Mouse (Mus musculus): Measurements from ENCODE around the gene Asxl1. TPM values are rescaled to one million over a fixed set of nuclear protein-coding genes. Genes with fewer than 3 reads are reported as not detected.

Gene Asxl1
- 10 to 100 TPM; 31.1 to 39.8 (median 33.2) TPM for total RNA-seq (2022)

- DNase-seq, result peak; percentile 98
These were observed at the start of gene Asxl1 for GRCm38 (mm10) chr2:153345454-153346220. Gene Asxl1 (plus strand): TSS chr2:153345829.

- DNase-seq, result no peak
These were observed 47.9 kb upstream of the Asxl1 start for GRCm38 (mm10) chr2:153297771-153298170.

DNA sequence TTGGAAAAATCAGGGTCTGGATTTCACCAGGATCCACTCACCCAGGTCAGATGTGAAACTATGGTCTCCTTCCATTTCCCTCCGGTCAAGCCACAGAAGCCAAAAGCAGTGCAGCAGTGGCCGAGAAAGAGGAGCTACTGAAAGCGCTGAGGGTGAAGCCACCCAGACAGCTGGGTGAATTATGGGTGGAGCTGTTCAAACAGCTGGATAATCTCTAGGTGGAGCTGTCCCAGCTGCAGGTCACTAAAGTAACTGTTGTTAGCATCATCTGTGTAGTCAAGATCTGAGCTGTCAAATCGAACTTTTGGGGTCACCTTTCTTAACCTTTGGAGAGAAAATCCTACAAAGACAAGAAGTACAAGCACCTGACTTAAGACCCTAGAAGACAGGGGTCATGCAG lies 47.2 kb upstream of the Asxl1 start:
- DNase-seq, result no peak

- no peak for DNase-seq
These were observed 46.8 kb upstream of the Asxl1 start for GRCm38 (mm10) chr2:153298863-153299262.

- no peak for DNase-seq
These were observed 44.5 kb upstream of the Asxl1 start for GRCm38 (mm10) chr2:153301123-153301522.

GRCm38 (mm10) chr2:153305240-153305639 lies 40.4 kb upstream of the Asxl1 start:
- peak; percentile 87 for DNase-seq

GRCm38 (mm10) chr2:153308586-153308985 lies 37.0 kb upstream of the Asxl1 start:
- no peak for DNase-seq

DNA sequence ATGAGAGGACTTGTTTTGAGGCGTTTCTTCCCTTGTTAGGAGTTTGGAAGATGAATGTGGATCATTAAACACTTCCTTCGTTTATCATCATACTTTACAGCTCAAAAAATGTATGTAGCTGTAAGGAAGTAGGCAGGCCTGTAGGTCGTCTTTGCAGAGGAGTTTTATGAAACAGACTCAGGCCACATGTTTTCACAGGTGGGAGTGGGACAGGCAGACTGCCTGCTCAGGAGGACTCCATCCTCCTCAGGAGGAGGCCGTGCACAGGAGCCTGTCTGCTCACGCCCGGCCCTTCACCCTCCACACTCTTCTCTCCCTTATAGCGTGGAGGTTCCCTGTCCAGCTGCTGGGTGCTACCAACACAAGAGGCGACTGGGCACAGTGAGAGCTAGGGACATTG lies 36.5 kb upstream of the Asxl1 start:
- DNase-seq, result no peak

- DNase-seq, result no peak
These were observed 35.4 kb upstream of the Asxl1 start for GRCm38 (mm10) chr2:153310228-153310627.

- no peak for DNase-seq
These were observed 32.7 kb upstream of the Asxl1 start for GRCm38 (mm10) chr2:153312884-153313283.

DNA sequence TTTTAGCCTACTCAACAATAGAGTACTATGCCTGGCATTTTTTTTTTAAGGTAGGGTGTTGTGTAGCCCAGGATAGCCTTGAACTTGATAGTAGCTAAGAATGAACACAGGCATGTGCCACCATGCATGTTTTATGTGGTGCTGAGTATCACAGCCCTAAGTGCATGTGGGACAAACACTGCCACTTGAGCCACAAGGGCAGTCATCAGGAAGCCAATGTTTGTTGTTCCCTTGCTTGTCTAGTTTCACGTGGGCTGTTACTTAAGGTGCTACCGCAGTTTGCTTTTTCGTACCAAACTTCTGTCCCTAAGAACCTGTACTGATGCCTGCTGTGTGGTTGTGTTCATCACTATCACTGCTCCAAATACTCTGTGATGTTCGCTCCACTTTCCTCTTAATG lies 27.2 kb upstream of the Asxl1 start:
- no peak for DNase-seq

DNA sequence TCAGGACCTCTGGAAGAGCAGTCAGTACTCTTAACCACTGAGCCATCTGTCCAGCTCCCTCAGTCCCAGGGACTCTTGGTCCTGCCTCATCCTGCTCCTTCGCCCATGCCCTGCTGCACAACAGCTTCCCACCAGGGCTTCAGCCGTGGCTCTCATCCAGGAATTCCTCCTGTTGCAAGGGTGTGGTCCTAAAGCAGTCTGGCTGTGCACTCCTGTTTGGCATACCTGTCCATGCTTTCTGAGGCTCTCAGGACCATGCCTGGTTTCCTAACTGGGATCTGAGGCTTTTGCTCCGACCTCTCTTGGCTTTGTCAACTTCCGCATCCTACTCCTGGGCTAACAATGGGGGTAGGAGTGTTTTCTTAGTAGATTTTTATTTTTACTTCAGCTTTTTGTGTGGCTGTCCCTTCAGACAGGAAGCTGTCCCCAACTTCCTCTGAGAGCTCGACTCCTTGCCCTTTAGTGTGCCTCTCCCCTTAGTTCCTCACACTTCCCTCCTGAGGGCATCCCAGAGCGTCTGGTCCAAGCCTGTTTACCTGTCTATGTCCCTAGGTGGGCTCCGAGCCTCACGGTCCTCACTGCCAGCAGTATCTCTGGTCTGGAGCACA lies 26.5 kb upstream of the Asxl1 start:
- DNase-seq, result no peak

DNA sequence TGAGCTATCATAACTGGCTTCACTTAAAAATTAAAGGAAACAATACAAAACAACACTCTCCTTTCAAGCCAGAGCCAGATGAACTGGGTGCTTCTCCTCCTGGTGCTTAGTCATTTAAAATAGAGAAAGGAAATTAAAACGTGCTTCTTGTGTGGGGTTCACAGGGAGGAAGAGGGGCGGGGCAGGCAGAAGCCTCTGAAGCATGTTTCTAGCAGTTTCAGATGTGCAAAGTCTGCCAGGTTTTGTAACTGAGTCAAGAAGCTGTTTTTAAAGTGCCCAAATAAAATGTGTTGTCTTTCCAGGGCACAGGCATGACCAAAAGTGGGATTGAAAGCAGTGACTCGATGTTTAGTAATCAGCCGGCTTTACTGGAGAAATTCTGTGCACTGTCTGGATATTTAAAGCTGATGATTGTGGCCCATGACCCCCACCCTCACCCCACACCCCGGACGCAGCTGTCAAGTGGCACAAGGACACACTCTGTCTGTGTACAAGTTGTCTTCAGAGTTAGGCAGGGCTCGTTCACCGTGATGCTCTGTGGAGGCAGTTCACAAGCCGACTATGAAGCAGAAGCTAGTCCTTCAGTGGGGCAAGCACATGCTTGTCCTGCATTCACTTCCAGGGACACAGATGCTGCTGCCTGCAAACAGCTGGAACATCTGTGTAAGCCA lies 19.8 kb upstream of the Asxl1 start:
- DNase-seq, result no peak

GRCm38 (mm10) chr2:153332271-153332670 lies 13.4 kb upstream of the Asxl1 start:
- no peak for DNase-seq

- no peak for DNase-seq
These were observed 12.6 kb upstream of the Asxl1 start for GRCm38 (mm10) chr2:153332981-153333380.

DNA sequence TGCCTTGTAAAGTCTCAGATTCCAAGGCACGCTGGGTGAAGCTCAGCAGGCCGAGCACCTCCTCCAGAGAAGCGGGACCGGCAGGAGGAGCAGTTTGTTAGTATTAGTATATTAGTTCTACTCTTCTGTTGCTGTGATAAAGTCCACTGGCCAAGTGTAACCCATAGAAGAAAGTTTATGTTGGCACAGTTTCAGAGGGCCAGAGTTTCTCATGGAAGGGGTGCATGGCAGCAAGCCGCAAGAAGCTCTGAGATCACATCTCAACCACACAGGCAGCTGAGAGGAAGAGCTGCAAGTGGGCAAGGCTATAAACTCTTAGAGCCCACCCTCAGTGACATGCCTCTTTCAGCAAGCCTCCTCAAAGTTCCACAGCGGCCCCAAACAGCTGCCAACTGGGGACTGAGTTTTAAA lies 11.8 kb upstream of the Asxl1 start:
- DNase-seq, result no peak

DNA sequence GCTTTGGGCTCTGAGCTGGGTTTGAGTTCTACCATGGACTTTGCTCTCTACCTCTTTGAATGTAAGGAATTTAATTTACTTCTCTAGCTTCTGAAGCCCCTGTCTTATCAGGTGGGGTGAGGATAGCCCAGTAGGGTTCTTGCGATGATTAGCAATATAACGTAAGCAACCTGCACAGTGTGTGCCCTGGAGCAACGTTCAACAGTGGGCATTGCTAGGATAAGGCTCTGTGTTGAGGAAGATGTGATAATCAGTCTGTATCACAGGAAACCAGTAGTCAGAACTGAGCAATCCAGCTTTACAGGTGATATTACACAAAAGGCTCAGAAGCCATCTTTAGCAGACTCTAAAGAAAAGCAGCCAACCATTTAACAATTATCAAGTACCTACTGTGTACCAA lies 11.3 kb upstream of the Asxl1 start:
- DNase-seq, result no peak

DNA sequence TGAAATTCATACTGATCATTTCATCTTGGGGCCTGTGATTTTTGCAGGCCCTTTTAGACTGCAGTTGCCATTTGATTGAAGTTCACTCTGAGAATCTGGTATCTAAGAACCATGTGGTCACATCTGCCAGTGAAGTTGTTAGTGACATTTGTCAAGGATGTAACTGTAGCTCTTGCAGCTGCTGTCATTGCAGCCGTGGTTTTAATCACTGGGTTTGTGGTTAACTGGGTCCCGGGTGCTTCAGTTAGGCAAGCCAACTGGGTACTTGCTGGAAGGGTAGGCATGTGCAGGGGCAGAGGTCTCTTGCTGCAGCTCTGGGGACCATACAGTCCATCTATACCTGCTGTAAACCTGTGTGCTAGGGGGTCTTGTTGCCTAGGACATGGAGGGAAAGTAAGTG lies 9.5 kb upstream of the Asxl1 start:
- DNase-seq, result no peak

GRCm38 (mm10) chr2:153338361-153339350 lies 7.0 kb upstream of the Asxl1 start:
- DNase-seq, result no peak

DNA sequence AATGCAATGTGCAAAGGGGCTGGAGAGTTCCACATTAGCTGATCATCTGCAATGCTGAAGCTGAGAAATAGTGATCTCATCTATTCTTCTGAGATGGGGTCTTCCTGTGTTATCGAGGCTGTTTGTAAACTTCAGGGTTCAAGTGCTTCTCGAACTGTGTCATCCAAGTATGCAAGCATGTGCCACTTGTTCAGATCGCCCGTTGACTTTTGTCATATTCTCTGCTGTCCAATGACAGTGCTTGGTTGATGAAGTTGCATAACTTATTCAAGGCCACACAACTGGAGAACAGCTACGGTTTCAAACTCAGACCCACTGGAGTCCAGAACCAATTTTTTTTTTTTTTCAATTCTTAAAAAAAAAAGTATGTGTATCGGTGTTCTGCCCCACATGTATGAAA lies 3.5 kb upstream of the Asxl1 start:
- no peak for DNase-seq

GRCm38 (mm10) chr2:153342602-153343001 lies 3.0 kb upstream of the Asxl1 start:
- DNase-seq, result no peak

- no peak for DNase-seq
These were observed 2.4 kb upstream of the Asxl1 start for GRCm38 (mm10) chr2:153343191-153343590.

- DNase-seq, result no peak
These were observed 567 bp upstream of the Asxl1 start for GRCm38 (mm10) chr2:153345071-153345453.

All from adrenal gland, adult 8-10 months (tissue).